Mouse (Mus musculus) intestine, embryonic 14.5 days (tissue): ENCODE measurements around the gene Ttll11. TPM values are rescaled to one million over a fixed set of nuclear protein-coding genes. Genes with fewer than 3 reads are reported as not detected.
A peak's percentile ranks its signal among the peaks of the same experiment; 100 is the strongest.

ENCODE experiments used
- ATAC-seq: fragments of 200-750 bp; cut with Nextera tagmentation; replicated peaks from 2 replicates; pipeline ENCODE4 v1.8.0; 2017; ENCODE audit warnings: low read depth, moderate number of reproducible peaks, moderate TSS enrichment, moderate library complexity; ENCODE audit not compliant: low FRiP score, low TSS enrichment
- DNase-seq: peaks from one replicate; pipeline ENCODE4 v3.0.0-alpha.2; 2018; ENCODE audit warnings: low spot score
- H3K27ac ChIP-seq: fragments of 300-500 bp; sonication (generic); 2 replicates; pipeline ENCODE4 v1.5.1; 2014; ENCODE audit warnings: low read depth, mild to moderate bottlenecking, control low read depth
- H3K27me3 ChIP-seq: fragments of 300-500 bp; sonication (generic); replicated peaks from 2 replicates; pipeline ENCODE4 v1.6.1; 2014; ENCODE audit warnings: low read length, control low read depth; ENCODE audit not compliant: control insufficient read depth, insufficient read depth
- H3K36me3 ChIP-seq: fragments of 300-500 bp; sonication (generic); 2 replicates; pipeline ENCODE4 v1.6.1; 2014; ENCODE audit warnings: low read length, control low read depth; ENCODE audit not compliant: control insufficient read depth, insufficient read depth
- H3K4me1 ChIP-seq: fragments of 300-500 bp; sonication (generic); replicated peaks from 2 replicates; pipeline ENCODE4 v1.6.1; 2014; ENCODE audit warnings: low read length, control low read depth, mixed read lengths; ENCODE audit not compliant: control insufficient read depth, insufficient read depth
- H3K4me2 ChIP-seq: fragments of 300-500 bp; sonication (generic); 2 replicates; pipeline ENCODE4 v1.6.1; 2014; ENCODE audit warnings: low read length
- H3K4me3 ChIP-seq: fragments of 300-500 bp; sonication (generic); 2 replicates; pipeline ENCODE4 v1.5.1; 2014; ENCODE audit warnings: low read depth, low read length, control low read depth, mixed read lengths
- H3K9ac ChIP-seq: fragments of 300-500 bp; sonication (generic); 2 replicates; pipeline ENCODE4 v1.6.1; 2014; ENCODE audit warnings: mild to moderate bottlenecking, low read length
- H3K9me3 ChIP-seq: fragments of 300-500 bp; sonication (generic); 2 replicates; pipeline ENCODE4 v1.6.1; 2016; ENCODE audit warnings: low read length, control low read depth; ENCODE audit not compliant: control insufficient read depth
- WGBS: fragments of 180-500 bp; shearing (Covaris S2); extraction: QIAGEN DNeasy Blood & Tissue Kit; methylation state at CpG from one replicate; pipeline ENCODE4 v1.1.7; 2014; 5-methylcytosine and 5-hydroxymethylcytosine counted together
- polyA plus RNA-seq: library from polyadenylated mRNA; unstranded; fragments of >200 nt; fragmentation: Nextera tagmentation; extraction: Ambion mirVana; gene quantifications from 2 replicates; pipeline ENCODE4 v1.2.1, GENCODE M21; 2014

The Ttll11 gene
- polyA plus RNA-seq, 1 experiment from 2014 or later, result 0.92 TPM

- Histone ChIP-seq H3K36me3 (peaks cover 98% of the 10 kb centered on the region), H3K9me3 (no peaks in the 10 kb centered on the region), H3K4me2 (no peak overlapping the region), H3K27ac (no peak overlapping the region), H3K9ac (no peak overlapping the region), H3K27me3 (no peaks in the 10 kb centered on the region), H3K4me1 (0 out of 2 replicates have a peak, but pooled peaks cover 2% of the 10 kb centered on the region), H3K4me3 (no peak overlapping the region)
- 84% methylated on average over 3 of the region's 3 CpGs for WGBS
- no peak for DNase-seq
- no peak for ATAC-seq
These were observed 264.2 kb downstream of the Ttll11 start for GRCm38 (mm10) chr2:35715485-35715884.

GRCm38 (mm10) chr2:35714742-35715167 lies 265.0 kb downstream of the Ttll11 start:
- Histone ChIP-seq H3K27me3 (no peaks in the 10 kb centered on the region), H3K9ac (no peak overlapping the region), H3K4me3 (no peak overlapping the region), H3K36me3 (peaks cover 98% of the 10 kb centered on the region), H3K27ac (no peak overlapping the region), H3K9me3 (no peaks in the 10 kb centered on the region), H3K4me2 (no peak overlapping the region), H3K4me1 (0 out of 2 replicates have a peak, but pooled peaks cover 2% of the 10 kb centered on the region)
- DNase-seq (no peak), ATAC-seq (no peak)
- 49% methylated on average over 8 of the region's 8 CpGs for WGBS

GRCm38 (mm10) chr2:35713460-35713859 lies 266.3 kb downstream of the Ttll11 start:
- Histone ChIP-seq H3K9ac (no peak overlapping the region), H3K27me3 (no peaks in the 10 kb centered on the region), H3K4me2 (no peak overlapping the region), H3K9me3 (no peaks in the 10 kb centered on the region), H3K4me3 (no peak overlapping the region), H3K36me3 (peaks cover 98% of the 10 kb centered on the region), H3K4me1 (0 out of 2 replicates have a peak, but pooled peaks cover 2% of the 10 kb centered on the region), H3K27ac (no peak overlapping the region)
- DNase-seq (no peak), ATAC-seq (no peak)
- WGBS, result 84% methylated on average over 7 of the region's 7 CpGs

GRCm38 (mm10) chr2:35712611-35713010 lies 267.1 kb downstream of the Ttll11 start:
- Histone ChIP-seq H3K4me1 (0 out of 2 replicates have a peak, but pooled peaks cover 2% of the 10 kb centered on the region), H3K27me3 (no peaks in the 10 kb centered on the region), H3K27ac (no peak overlapping the region), H3K4me3 (no peak overlapping the region), H3K36me3 (peaks cover 97% of the 10 kb centered on the region), H3K9me3 (no peaks in the 10 kb centered on the region), H3K4me2 (no peak overlapping the region), H3K9ac (no peak overlapping the region)
- 96% methylated on average over 5 of the region's 5 CpGs for WGBS
- ATAC-seq, result no peak
- no peak for DNase-seq

- Histone ChIP-seq H3K36me3 (0 out of 2 replicates have a peak, but pooled peaks cover 6% of the 10 kb centered on the region), H3K4me2 (no peak overlapping the region), H3K4me3 (no peak overlapping the region), H3K27me3 (no peaks in the 10 kb centered on the region), H3K27ac (0 out of 2 replicates have a peak overlapping the region, but pooled peaks have one; percentile 62), H3K9me3 (no peaks in the 10 kb centered on the region), H3K4me1 (peaks cover 21% of the 10 kb centered on the region), H3K9ac (no peak overlapping the region)
- WGBS, result 90% methylated on average over 3 of the region's 3 CpGs
- DNase-seq, result no peak
- ATAC-seq, result no peak
These were observed 276.5 kb downstream of the Ttll11 start for GRCm38 (mm10) chr2:35703241-35703640.

- Histone ChIP-seq H3K4me2 (no peak overlapping the region), H3K4me1 (peaks cover 27% of the 10 kb centered on the region), H3K27me3 (no peaks in the 10 kb centered on the region), H3K9ac (no peak overlapping the region), H3K27ac (0 out of 2 replicates have a peak overlapping the region, but pooled peaks have one; percentile 62), H3K36me3 (no peaks in the 10 kb centered on the region), H3K4me3 (no peak overlapping the region), H3K9me3 (no peaks in the 10 kb centered on the region)
- 90% methylated on average over 6 of the region's 6 CpGs for WGBS
- ATAC-seq (no peak), DNase-seq (no peak)
These were observed 277.1 kb downstream of the Ttll11 start for GRCm38 (mm10) chr2:35702608-35703007.

- Histone ChIP-seq H3K27ac (no peak overlapping the region), H3K4me2 (no peak overlapping the region), H3K4me1 (peaks cover 33% of the 10 kb centered on the region), H3K4me3 (no peak overlapping the region), H3K27me3 (no peaks in the 10 kb centered on the region), H3K36me3 (no peaks in the 10 kb centered on the region), H3K9me3 (no peaks in the 10 kb centered on the region), H3K9ac (no peak overlapping the region)
- WGBS, result 85% methylated on average over 7 of the region's 7 CpGs
- no peak for ATAC-seq
- DNase-seq, result no peak
These were observed 277.7 kb downstream of the Ttll11 start for GRCm38 (mm10) chr2:35702001-35702400.

Other genes starting within 250 kb of the Ttll11 start
- gene Ndufa8, start 69.5 kb upstream of the Ttll11 start, polyA plus RNA-seq, result 273 and 289 TPM in 2 replicates
- gene Morn5, start 69.5 kb upstream of the Ttll11 start, polyA plus RNA-seq, result 0.35 TPM in 1 of 2 replicates, not detected in the other
- 1.5 and 2.0 TPM in 2 replicates for gene Lhx6, start 125.5 kb upstream of the Ttll11 start, polyA plus RNA-seq
- 33.3 and 38.3 TPM in 2 replicates for gene Mrrf, start 156.5 kb upstream of the Ttll11 start, polyA plus RNA-seq
- gene Rbm18, start 156.9 kb upstream of the Ttll11 start, polyA plus RNA-seq, result 63.3 and 74.0 TPM in 2 replicates